Mouse (Mus musculus) spleen, postnatal 4 days (tissue): ENCODE results near the gene Mrpl48.

Experiments used
- DNase-seq, 2 experiments: peaks; one replicate each; pipeline ENCODE4 v3.0.0; 2022; ENCODE audit warnings: low spot score in 2 of 2

Mrpl48 gene

DNA sequence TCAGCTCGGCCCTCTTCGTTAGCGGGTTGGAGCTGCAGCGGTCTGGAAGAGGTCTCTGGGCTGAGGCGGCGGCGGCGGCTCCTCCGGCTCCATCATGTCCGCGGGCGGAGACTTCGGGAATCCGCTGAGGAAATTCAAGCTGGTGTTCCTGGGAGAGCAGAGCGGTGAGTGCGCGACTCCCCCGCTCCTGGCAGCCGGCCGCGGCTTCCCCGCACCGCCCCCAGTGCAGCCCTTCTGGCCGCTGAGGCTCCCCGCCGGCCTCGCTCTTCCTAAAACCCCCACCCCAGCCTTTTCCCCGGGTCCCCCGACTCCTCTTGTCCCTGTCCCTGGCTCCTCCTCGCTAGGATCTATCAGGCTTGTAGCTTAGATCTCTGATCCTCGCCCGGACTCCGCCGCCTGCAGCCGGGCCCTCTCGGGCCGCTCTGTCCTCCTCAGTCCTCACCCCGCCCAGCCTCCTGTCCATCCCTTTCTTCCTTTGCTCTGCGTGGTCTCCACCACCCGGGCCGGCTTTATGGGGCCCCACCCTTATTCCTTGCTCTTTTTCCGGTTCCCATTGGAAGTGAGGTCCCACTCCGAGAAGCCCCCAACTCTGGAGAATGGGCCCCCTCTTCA is at the start of gene Mrpl48:
Gene Mrpl48 (minus strand): TSS at position 172 of the 612 bp plus-strand sequence.
- DNase-seq = peak in 1 of 2 experiments; percentile 61

DNA sequence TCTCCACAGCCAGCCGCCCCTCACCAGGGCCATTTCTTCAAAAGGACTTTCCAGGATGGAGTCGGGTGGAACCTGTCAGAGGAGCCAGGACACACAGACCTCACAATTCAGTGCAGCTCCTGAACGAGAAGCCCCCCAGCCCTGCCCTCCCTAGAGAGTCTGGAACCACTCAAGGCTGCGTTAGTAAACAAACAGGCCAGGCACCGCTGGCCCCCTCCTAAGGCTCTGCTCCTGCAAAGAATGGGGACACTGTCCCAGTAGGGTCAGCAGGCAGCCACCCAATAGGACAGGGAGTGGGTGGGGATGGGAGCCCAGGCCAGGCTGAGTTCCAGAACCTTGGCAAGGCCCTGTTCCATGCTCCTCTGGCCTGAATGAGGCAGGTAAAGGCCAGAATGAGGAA is 48.6 kb upstream of the Mrpl48 start:
- no peak for DNase-seq

DNA sequence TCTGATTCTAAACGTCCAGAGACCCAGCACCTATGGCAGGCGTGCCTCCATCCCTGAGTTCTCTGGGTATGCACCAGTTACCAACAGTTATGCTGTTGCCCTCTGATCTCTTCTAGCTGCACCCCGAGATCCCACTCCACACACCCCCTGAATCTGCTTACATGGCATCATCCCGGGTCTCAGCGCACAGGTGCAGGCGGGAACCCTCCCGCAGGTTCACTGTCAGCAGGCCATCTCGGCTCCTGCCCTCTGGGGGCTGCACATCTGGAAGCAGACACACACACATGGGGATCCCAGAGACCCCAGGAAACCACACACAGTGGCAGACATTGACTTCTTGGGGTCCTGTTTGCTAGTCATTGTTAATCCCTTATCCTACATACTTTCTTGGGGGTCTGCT is 46.3 kb upstream of the Mrpl48 start:
- DNase-seq = no peak

DNA sequence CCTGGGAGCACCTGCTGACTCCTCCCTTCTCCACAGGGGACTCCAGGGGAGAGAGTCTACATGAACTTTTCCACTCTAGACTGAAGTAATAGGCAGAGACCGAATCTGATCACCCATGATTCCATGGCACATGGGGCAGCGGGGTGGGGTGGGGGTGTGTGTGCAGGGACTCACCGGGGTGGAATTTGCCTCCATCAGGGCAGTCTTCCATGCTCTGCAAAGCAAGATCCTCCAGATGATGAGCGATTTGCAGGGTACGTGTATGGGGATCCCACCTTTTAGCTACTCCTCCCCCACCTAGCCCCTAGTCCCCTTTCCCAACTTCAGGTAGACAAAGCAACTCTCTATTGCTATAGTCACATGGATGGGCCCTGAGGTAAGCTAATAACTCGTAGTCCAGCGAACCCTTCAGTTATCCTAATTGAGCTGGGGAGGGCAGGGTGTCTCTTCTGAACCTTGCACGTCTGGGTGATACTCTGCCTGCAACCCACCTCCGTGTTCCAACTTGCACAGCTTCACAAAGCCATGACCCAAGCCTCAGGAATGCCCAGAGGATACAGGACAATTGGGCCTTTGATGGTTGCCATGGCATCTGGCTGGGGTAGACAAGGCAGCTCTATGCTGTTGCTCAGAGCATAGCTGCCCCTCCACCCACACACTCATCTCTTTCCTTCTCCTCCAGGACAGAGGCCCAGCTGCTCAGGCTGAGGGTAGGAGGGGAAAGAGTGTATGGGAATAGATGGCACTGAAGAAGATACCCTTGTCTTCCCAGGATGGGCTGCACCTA is 45.6 kb upstream of the Mrpl48 start:
- peak; percentile 9 to 54 for DNase-seq

DNA sequence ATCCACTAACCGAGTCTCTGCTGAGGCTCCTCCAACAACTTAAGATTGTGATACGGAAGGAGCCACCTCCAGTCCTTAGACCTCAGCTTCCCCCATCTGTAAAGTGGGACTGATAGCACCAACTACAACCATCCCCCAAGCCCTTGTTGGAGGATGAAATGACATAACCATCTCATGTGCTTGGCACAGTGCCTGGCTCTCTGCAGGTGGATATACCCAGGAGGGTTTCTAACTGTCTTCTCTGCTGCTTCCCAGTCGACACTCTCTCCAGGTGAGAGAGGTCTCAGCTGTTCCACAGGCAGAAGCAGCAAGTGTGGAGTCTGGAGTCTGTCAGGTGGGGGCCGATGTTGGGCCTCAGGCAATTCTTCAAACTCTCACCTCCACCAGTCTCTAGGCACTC is 42.9 kb upstream of the Mrpl48 start:
- DNase-seq = peak in 1 of 2 experiments; percentile 54

DNA sequence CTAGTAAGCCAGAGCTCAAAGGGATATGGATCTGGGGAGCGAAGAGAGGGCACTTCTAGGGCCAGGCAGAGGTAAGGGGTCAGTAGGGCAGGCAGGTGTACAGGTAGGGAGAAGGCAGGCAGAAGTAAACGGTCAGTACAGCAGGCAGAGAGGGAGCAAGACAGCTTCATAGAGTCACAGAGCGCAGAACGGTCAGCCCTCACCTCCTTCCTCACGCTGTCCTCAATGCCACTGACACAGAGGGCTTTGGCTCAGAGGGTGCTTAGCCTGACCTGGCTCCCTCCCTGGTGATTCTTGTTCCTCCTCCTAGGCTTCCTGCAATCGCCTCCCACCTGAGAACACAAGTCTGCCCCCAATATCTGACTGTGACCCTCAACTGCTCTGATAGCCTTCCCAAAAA is 42.3 kb upstream of the Mrpl48 start:
- DNase-seq = peak in 1 of 2 experiments; percentile 53

DNA sequence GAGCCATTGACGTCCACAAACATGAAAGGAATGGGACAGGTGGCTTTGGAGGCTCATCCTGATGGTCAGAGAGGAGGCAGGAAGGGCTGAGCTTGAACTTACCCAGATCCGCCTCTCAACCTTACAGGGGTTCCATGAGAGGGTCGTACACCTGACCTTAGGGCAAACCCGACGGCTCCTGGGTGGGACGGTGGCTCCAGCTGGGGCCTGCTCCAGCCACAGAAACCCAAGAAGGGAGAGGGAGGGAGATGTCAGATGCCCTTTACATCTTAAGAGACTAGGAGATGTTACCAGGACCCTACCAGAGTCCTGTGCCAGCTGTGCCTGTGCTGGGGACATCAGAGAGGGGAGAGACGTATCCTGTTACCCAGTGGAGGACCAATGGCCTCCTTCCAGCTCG is 41.7 kb upstream of the Mrpl48 start:
- peak in 1 of 2 experiments; percentile 54 for DNase-seq

DNA sequence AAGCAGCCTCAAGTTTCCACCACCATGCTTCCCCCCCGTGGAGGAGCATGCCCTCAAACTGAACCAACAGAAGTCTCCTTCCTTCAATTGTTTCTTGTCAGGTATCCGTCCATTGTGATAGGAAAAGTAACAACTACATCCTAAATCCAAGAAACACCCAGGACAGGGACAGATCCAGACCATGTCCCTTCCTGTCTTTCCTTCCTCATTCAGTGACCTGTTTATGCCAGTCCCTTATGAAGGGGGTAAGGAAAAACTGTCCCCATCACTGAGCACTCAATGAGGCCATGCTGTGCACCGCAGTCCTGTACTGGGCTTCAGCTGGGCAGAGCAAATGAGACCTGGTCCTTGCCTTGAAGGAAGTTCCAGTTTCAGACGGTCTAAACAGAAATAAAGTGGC is 41.0 kb upstream of the Mrpl48 start:
- DNase-seq = no peak

DNA sequence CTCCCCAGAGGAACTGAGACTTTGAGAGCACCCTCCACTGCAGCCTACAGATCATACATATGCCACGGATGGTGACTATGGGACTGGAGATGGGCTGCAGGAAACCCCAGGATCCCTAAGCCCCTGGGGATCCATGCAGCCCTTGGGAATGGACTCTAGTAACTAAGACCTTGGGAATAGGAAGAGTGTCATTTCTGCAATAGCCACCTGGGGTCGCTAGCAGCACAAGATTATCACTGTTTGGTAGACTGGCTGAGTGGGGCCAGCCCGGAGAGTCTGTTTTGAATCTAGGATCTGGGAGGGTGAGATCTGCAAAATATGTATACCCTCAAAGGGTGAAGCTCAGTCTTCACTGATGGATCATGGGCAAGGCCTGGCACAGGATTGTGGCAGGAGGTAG is 37.0 kb upstream of the Mrpl48 start:
- DNase-seq = peak; percentile 64 to 84

DNA sequence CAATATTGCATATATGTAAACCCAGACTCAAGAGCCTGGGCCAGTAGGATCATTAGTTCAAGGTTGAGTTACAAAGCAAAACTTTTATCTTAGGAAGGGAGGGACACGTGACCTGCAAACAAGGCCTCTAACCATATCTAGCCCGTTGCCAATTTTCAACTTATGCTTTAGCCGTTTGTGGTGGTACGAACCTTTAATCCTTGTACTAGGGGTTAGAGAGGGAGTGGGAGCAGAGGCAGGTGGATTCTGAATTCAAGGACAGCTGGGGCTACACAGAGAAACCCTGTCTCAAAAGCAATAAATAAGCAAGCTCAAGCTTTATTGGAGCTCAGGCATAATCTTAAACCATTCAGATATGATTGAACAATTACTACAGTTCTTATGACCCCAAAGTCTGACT is 34.3 kb upstream of the Mrpl48 start:
- DNase-seq = peak in 1 of 2 experiments; percentile 14

DNA sequence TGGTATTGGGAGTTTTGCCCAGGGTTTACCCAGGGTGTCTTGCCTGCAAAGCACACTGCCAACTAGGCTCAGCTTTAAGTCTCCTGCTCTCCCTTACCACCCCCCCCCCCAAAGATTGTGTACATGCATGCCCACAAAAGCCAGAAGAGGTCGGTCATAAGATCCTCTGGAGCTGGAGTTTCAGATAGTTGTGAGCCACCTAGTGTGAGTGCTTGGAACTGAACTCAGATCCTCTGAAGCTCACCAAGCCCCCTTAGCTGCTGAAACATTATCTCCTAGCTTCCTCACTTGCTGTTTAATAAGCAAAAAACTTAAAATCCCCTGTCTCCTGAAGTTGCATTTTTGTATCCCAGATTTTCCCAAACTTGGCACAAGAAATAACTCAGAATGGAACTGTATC is 29.6 kb upstream of the Mrpl48 start:
- DNase-seq = peak in 1 of 2 experiments; percentile 56

DNA sequence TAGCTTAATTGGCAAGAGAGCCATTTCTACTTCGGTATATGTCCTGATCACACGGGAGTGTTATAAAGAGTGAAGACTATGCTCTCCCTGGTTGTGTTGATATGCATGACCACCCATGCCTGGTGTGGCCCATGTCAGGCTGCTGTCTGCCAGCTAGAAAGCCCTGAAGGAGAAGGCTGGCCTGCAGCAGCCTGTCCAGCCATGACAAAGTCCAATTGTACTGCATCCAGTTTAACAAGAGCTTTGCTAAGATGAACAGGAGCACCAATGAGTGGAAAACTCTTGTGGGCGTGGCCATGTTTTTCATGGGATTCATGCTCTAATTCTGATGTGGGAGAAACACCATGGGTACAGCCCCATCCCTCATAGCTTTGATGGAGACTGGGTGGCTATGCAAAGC is 16.4 kb upstream of the Mrpl48 start:
- DNase-seq = no peak

DNA sequence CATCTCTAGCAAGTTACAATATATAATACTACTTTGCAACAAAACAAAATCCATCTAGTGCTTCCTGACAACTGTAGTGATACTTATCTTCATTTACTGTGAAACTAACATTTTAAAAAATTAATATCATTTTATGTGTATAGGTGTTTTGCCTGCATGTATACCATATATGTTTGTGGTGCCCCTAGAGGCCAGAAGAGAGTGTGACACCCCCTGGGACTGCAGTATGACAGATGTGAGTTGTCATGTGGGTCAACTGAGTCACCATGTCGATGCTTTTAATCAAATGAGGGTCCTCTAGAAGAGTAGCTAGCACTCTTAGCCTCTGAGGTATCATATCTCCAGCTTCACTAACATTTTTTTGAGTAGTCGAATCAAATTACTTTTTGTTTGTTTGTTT is 14.2 kb upstream of the Mrpl48 start:
- no peak for DNase-seq

DNA sequence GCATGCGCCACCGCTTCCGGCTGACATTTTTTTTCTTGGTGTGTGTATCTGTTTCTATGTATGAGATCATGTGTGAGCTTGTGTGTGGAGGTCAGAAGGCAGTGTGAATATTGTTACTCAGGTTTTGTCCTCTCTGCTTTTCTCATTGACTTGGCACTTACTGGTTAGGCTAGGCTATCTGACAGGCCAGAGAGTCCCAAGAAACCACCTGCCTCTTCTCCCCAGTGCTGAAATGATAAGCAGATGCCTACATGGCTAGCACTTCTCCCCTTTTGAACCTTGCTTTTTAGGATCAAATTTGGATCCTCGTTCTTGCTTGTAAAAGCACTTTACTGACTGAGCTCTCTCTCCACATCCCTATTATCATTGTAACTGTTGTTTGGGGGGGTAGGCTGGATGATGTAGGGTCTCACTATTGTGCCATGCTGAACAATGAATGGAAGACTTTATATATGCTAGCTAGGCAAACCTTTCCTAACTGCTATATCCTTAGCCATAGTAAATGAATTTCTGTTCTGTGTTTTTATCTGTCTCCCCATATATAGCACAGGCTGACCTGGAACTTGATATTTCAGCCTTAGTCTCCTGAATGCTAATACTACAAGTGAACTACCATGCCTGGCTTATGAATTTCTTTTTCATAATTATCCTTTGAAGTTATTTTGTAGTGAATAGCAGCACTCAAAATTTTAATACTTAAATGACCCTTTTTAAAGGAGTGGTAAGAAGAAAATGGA is 8.2 kb upstream of the Mrpl48 start:
- peak in 1 of 2 experiments; percentile 21 for DNase-seq

DNA sequence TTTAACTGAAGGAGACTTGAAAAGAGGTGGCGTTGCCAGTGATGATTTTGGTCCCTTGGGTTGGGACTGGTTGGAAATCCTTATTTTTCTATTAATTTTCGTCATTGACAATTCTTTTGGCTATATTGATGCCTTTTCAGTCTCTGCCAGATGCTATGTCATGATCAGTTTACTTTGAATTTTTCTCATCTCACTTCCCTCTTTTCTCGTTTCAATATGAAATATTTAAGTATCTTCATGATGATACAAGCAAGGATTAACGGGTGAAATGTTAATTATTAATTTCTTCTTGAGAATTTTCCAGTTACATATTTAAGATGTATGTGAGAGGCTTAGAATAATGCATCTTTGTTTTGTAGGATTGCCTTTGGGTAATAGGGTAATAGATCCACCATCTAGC is 809 bp upstream of the Mrpl48 start:
- DNase-seq = no peak

DNA sequence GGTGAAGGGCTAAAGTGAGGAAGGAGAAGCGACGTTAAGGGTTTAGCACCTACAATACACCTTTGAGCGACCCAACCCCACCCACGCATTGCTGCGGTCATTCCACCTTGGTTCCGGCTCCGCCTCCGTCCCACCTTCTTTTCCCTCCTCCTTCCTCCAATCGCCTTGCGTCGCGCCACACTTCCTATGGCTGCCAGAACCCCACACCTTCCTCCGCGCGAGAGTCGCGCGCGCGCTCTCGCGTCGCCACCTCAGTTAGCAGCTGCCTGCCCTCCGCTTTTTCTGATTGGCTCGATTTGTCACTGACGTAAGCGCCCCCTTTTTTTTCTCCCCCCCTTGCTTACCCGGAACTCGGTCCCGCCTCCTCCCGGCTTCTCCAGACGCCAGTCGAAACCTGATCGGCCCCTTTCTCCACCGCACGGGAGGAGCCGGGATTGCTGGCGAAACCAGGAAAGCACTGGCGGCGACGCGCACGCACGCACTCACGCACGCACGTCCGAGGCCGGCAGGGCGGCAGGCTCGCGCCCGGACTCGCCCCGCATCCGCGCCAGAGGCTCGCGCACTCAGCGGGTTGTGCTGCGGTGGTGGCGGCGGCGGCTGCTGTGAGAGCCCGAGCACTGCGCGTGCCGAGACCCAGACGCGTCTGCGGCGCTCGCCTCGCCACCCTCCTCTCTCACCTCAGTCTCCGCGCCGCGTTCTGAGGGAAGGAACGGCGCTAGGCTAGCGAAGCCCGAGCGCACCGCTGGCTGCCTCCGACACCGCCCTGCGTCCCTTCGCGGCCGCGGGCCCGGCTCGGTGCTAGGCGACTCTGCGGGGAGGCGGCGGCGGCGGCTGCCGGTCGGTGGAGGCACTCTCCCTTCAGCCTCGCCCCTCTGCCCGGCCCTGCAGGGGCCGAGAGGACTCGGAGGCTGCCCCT is 629 bp downstream of the Mrpl48 start, which contains the start of gene Rab6a:
Gene Rab6a (plus strand): TSS at position 197 of the 916 bp plus-strand sequence.
- DNase-seq = peak; percentile 94 to 95

DNA sequence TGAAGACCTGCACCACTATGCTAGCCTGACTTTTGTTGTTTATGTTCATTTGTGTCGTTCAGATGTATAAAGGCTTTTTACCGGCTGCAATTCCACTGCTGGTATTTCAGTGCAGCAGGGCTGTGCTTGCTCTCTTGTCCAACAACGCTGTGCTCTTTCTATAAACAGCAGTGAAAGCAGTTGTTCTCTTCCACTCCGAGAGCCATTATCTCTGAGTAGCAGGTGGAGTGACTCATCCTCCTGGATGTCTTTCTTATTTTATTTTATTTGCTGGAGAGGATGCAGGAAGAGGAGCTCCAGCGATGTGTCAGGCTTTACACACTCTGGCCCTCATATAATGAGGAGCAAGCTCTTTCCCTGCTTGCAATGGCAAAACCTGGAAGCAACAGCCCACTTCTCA is 7.9 kb downstream of the Mrpl48 start:
- DNase-seq = no peak

DNA sequence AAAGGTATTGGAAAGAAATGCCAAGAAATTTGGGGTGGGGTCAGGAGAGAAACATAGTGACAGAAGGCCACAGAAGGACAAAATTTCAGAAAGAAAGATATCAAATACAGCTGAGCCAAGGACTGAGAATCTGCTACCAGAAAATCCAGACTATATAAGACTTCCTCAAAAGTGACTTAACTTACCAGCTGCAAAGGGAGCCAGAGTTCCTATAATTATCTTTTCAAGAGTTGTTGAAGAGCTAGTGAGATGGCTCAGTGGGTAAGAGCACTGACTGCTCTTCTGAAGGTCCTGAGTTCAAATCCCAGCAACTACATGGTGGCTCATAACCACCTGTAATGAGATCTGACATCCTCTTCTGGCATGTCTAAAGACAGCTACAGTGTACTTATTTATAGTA is 14.8 kb downstream of the Mrpl48 start:
- no peak for DNase-seq

DNA sequence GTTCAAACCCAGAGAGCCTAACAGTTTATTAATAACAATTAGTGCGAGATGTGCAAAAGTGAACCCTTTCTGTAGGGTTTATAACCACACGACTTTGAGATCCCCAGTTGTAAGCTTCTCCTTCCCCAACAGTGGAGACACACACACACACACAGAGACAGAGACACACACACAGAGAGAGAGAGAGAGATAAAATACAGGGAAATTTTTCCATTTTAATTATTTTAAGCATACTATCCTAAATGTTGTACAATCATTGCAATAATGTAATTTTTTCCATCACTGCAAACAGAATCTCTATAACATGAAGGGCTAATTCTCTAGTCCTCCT is 16.6 kb downstream of the Mrpl48 start:
- no peak for DNase-seq

DNA sequence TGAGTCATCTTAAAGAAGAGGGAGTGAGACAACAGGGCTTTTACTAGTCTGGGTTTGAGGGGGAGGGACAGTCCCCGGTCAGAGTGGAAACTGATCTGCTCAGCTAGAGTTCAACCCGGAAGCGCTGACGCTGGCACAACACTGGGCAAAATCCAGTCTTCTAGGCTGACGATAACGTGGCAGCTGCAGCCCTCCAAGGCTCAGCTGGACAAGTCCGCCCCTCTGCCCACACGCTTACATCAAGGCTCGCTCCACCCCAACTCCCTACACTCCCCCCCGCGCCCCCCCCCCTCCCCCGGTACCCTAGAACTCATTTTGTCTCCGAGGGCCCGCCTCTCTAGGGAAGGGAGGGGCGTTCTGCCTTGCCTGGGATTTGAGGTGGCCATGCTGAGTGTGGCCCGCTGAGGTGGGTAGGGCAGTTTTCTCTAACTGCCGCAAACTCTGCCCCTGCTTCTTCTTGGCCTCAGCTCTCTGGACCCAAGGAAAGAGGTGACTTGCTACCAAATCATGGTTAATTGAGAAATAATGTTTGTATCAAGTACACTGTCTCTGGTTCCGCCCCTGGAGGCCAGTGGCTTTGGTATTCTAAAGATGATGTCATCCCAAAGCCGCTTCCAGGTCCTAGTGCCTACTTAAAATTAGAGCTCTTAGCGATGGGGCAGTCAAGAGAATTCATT is 17.1 kb downstream of the Mrpl48 start:
- DNase-seq = peak; percentile 65 to 80

DNA sequence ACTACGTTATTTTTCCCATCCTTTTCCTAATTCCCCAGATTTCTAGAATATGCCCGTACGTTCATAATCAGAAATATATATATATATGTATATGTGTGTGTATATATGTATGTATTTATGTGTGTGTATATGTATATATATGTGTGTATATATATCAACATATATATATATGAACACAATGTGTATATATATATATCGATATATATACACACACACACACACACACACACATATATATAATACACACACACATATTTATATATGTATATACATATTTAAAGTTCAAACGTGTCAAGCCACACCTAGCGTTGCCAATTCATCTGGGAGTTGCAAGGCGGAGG is 17.6 kb downstream of the Mrpl48 start:
- no peak for DNase-seq
